Mouse (Mus musculus): ENCODE measurements around the gene Rnf115. TPM values are rescaled to one million over a fixed set of nuclear protein-coding genes. Genes with fewer than 3 reads are reported as not detected.

Gene Rnf115
- 71.8 and 80.0 TPM in 2 replicates for polyA plus RNA-seq (2015; fragmentation: Nextera tagmentation; extraction: Ambion mirVana)

DNA sequence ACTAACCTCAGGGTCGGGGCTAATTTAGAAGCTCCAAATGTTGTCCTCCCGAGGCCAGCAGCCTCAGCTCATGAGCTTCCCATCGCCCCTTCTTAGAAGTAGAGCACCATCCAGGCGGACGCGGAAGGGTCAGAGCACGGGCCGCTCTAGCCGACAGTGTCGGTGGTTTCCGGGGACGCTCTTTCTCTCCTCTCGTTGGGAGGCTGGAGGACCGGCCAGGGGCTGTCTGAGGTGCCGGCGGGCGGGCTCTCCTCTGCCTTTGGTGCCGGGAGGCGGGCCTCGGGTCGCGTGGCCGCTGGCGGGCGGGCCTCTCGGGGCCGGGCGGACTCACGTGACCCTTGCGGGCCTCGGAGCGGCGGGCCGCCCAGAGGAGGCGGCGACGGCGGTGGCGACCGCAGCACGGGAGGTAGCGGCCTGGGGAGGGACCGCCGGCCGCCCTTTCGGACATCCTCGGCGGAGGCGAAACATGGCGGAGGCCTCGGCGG is at the start of gene Rnf115, which contains the start of gene Polr3c:
Rnf115 (plus strand) TSS at position 322 of the 485 bp plus-strand sequence.
Polr3c (minus strand) TSS at position 286 of the 485 bp plus-strand sequence.

GRCm38 (mm10) chr3:96696198-96696765 is 31.2 kb upstream of the Rnf115 start, which contains the start of gene Pias3:
TSS of gene Pias3 (plus strand) at chr3:96696384.

GRCm38 (mm10) chr3:96707903-96708683 is 19.4 kb upstream of the Rnf115 start, which contains the start of gene Nudt17:
TSS of gene Nudt17 (minus strand) at chr3:96708562.

GRCm38 (mm10) chr3:96828984-96829383 is 101.5 kb downstream of the Rnf115 start, which contains the start of the genes Pdzk1 and Cd160:
TSS of gene Pdzk1 (plus strand) at chr3:96829284.
TSS of gene Cd160 (minus strand) at chr3:96829351.

Other genes starting within 250 kb of the Rnf115 start
- gene Hfe2, start 202.5 kb upstream of the Rnf115 start, polyA plus RNA-seq (2015; fragmentation: Nextera tagmentation; extraction: Ambion mirVana): 2.9 and 3.4 TPM in 2 replicates
- 67.9 and 71.6 TPM in 2 replicates for gene Txnip, start 169.7 kb upstream of the Rnf115 start, polyA plus RNA-seq (2015; fragmentation: Nextera tagmentation; extraction: Ambion mirVana)
- gene Gm16253, start 150.7 kb upstream of the Rnf115 start, polyA plus RNA-seq (2015; fragmentation: Nextera tagmentation; extraction: Ambion mirVana): 1.0 and 1.7 TPM in 2 replicates
- gene Polr3gl, start 133.5 kb upstream of the Rnf115 start, polyA plus RNA-seq (2015; fragmentation: Nextera tagmentation; extraction: Ambion mirVana): 29.4 and 31.7 TPM in 2 replicates
- 19.9 and 23.3 TPM in 2 replicates for gene Ankrd34a, start 131.0 kb upstream of the Rnf115 start, polyA plus RNA-seq (2015; fragmentation: Nextera tagmentation; extraction: Ambion mirVana)
- gene Lix1l, start 126.5 kb upstream of the Rnf115 start, polyA plus RNA-seq (2015; fragmentation: Nextera tagmentation; extraction: Ambion mirVana): 6.8 and 7.1 TPM in 2 replicates
- 83.0 and 95.3 TPM in 2 replicates for gene Rbm8a, start 97.7 kb upstream of the Rnf115 start, polyA plus RNA-seq (2015; fragmentation: Nextera tagmentation; extraction: Ambion mirVana)
- gene Pex11b, start 92.3 kb upstream of the Rnf115 start, polyA plus RNA-seq (2015; fragmentation: Nextera tagmentation; extraction: Ambion mirVana): 66.2 and 76.0 TPM in 2 replicates
- gene Gm42957, start 92.2 kb upstream of the Rnf115 start, polyA plus RNA-seq (2015; fragmentation: Nextera tagmentation; extraction: Ambion mirVana): 0.05 and 0.09 TPM in 2 replicates
- 0.85 and 1.7 TPM in 2 replicates for gene Itga10, start 82.1 kb upstream of the Rnf115 start, polyA plus RNA-seq (2015; fragmentation: Nextera tagmentation; extraction: Ambion mirVana)
- 3.3 and 3.6 TPM in 2 replicates for gene Ankrd35, start 57.5 kb upstream of the Rnf115 start, polyA plus RNA-seq (2015; fragmentation: Nextera tagmentation; extraction: Ambion mirVana)
- gene Pias3, start 31.3 kb upstream of the Rnf115 start, polyA plus RNA-seq (2015; fragmentation: Nextera tagmentation; extraction: Ambion mirVana): 33.1 and 40.1 TPM in 2 replicates
- gene Nudt17, start 19.1 kb upstream of the Rnf115 start, polyA plus RNA-seq (2015; fragmentation: Nextera tagmentation; extraction: Ambion mirVana): 19.4 and 23.6 TPM in 2 replicates
- gene Polr3c, start within 50 bp of the Rnf115 start, polyA plus RNA-seq (2015; fragmentation: Nextera tagmentation; extraction: Ambion mirVana): 26.7 and 28.2 TPM in 2 replicates
- 0.09 TPM in 1 of 2 replicates, not detected in the other for gene Pdzk1, start 101.6 kb downstream of the Rnf115 start, polyA plus RNA-seq (2015; fragmentation: Nextera tagmentation; extraction: Ambion mirVana)
- 0.23 and 0.29 TPM in 2 replicates for gene Cd160, start 101.7 kb downstream of the Rnf115 start, polyA plus RNA-seq (2015; fragmentation: Nextera tagmentation; extraction: Ambion mirVana)
- gene Gja5, start 177.0 kb downstream of the Rnf115 start, polyA plus RNA-seq (2015; fragmentation: Nextera tagmentation; extraction: Ambion mirVana): 1.1 and 1.7 TPM in 2 replicates
- gene Gpr89, start 177.7 kb downstream of the Rnf115 start, polyA plus RNA-seq (2015; fragmentation: Nextera tagmentation; extraction: Ambion mirVana): 38.6 and 42.1 TPM in 2 replicates
- gene Gja8, start 198.4 kb downstream of the Rnf115 start, polyA plus RNA-seq (2015; fragmentation: Nextera tagmentation; extraction: Ambion mirVana): 0.09 TPM in 1 of 2 replicates, not detected in the other